Mouse (Mus musculus): ENCODE data around the gene Cryba2.

Cryba2 gene

GRCm38 (mm10) chr1:74843090-74843489, 49.9 kb downstream of the Cryba2 start:
- no peak for DNase-seq
